Mouse (Mus musculus) MEL (cell line): ENCODE results near the gene Gipc1. TPM values are rescaled to one million over a fixed set of nuclear protein-coding genes. Genes with fewer than 3 reads are reported as not detected.

Experiments
- DNase-seq: peaks from one replicate; pipeline ENCODE4 v3.0.0; 2011; ENCODE audit warnings: low read depth, low spot score
- H3K27ac ChIP-seq: 2 replicates; pipeline ENCODE4 v1.5.1; 2012; ENCODE audit warnings: low read depth, mild to moderate bottlenecking, control low read depth, low read length, moderate library complexity; ENCODE audit not compliant: control insufficient read depth
- H3K27me3 ChIP-seq, 2 experiments: fragments of 150-350 bp in 1 of 2; sonication (generic) in 1 of 2; 2 replicates each; pipeline ENCODE4 v1.6.1; 2012; ENCODE audit warnings: low read length in 2 of 2, mild to moderate bottlenecking in 2 of 2, improper control_type of control experiment in 1 of 2, moderate library complexity in 1 of 2; ENCODE audit not compliant: insufficient read depth in 2 of 2, control insufficient read depth in 1 of 2
- H3K36me3 ChIP-seq, 2 experiments: 2 replicates each; pipeline ENCODE4 v1.6.1; 2012 to 2014; ENCODE audit warnings: low read length in 2 of 2, improper control_type of control experiment in 1 of 2, inconsistent platforms in 1 of 2, mild to moderate bottlenecking in 1 of 2; ENCODE audit not compliant: insufficient read depth in 2 of 2, control insufficient read depth in 1 of 2
- H3K4me1 ChIP-seq, 2 experiments: fragments of 150-350 bp in 1 of 2; sonication (generic) in 1 of 2; 2 replicates each; pipeline ENCODE4 v1.6.1; 2012; ENCODE audit warnings: low read length in 2 of 2, improper control_type of control experiment in 1 of 2, mild to moderate bottlenecking in 1 of 2; ENCODE audit not compliant: insufficient read depth in 2 of 2, control insufficient read depth in 1 of 2
- H3K4me3 ChIP-seq, 2 experiments: fragments of 150-350 bp in 1 of 2; sonication (generic) in 1 of 2; 2 replicates each; pipeline ENCODE4 v1.5.1; 2012; ENCODE audit warnings: low read depth in 2 of 2, low read length in 2 of 2, mild to moderate bottlenecking in 2 of 2, moderate library complexity in 2 of 2, control low read depth in 1 of 2, improper control_type of control experiment in 1 of 2; ENCODE audit not compliant: control insufficient read depth in 1 of 2, insufficient read depth in 1 of 2
- H3K79me2 ChIP-seq: 2 replicates; pipeline ENCODE4 v1.6.1; 2012; ENCODE audit warnings: mild to moderate bottlenecking, low read length, moderate library complexity; ENCODE audit not compliant: control insufficient read depth, poor library complexity, insufficient read depth
- H3K9ac ChIP-seq: 2 replicates; pipeline ENCODE4 v1.6.1; 2012; ENCODE audit warnings: low read depth, mild to moderate bottlenecking, control low read depth, low read length, moderate library complexity; ENCODE audit not compliant: control insufficient read depth, poor library complexity, severe bottlenecking
- H3K9me3 ChIP-seq: fragments of 150-350 bp; sonication (generic); replicated peaks from 2 replicates; pipeline ENCODE4 v1.6.1; 2012; ENCODE audit warnings: mild to moderate bottlenecking, low read length, improper control_type of control experiment, moderate library complexity; ENCODE audit not compliant: insufficient read depth
- BHLHE40 ChIP-seq: IDR thresholded peaks from 2 replicates; pipeline ENCODE4 v1.6.1; 2012; ENCODE audit warnings: low read depth, mild to moderate bottlenecking, inconsistent platforms, low read length, improper control_type of control experiment, borderline replicate concordance
- ETS1 ChIP-seq: IDR thresholded peaks from 2 replicates; pipeline ENCODE4 v1.6.1; 2012; ENCODE audit warnings: low read depth, mild to moderate bottlenecking, inconsistent platforms, low read length, improper control_type of control experiment, moderate library complexity
- KAT2A ChIP-seq: conservative IDR thresholded peaks from 2 replicates; pipeline ENCODE4 v1.6.1; 2012; ENCODE audit warnings: low read depth, low read length, improper control_type of control experiment, inconsistent platforms
- MAFK ChIP-seq: IDR thresholded peaks from 2 replicates; pipeline ENCODE4 v1.6.1; 2011; ENCODE audit warnings: low read depth, mild to moderate bottlenecking, low read length, improper control_type of control experiment, borderline replicate concordance
- MEF2A ChIP-seq: IDR thresholded peaks from 2 replicates; pipeline ENCODE4 v1.6.1; 2014; ENCODE audit warnings: low read depth, mild to moderate bottlenecking, inconsistent platforms, low read length, improper control_type of control experiment; ENCODE audit not compliant: poor library complexity, insufficient replicate concordance, severe bottlenecking; ENCODE audit errors: extremely low read depth
- NRF1 ChIP-seq: IDR thresholded peaks from 2 replicates; pipeline ENCODE4 v1.6.1; 2014; ENCODE audit warnings: low read depth, mild to moderate bottlenecking, inconsistent platforms, low read length, improper control_type of control experiment, moderate library complexity; ENCODE audit not compliant: poor library complexity, insufficient read depth, severe bottlenecking
- POLR2AphosphoS2 ChIP-seq: IDR thresholded peaks from 2 replicates; pipeline ENCODE4 v1.6.1; 2011; ENCODE audit warnings: low read length, improper control_type of control experiment
- POLR2AphosphoS5 ChIP-seq: IDR thresholded peaks from 2 replicates; pipeline ENCODE4 v1.6.1; 2012; ENCODE audit warnings: low read depth, borderline replicate concordance, mild to moderate bottlenecking, inconsistent platforms, low read length, moderate library complexity, mixed read lengths
- RCOR1 ChIP-seq: IDR thresholded peaks from 2 replicates; pipeline ENCODE4 v1.6.1; 2012; ENCODE audit warnings: low read depth, mild to moderate bottlenecking, inconsistent platforms, low read length, improper control_type of control experiment
- TAL1 ChIP-seq: IDR thresholded peaks from 2 replicates; pipeline ENCODE4 v1.6.1; 2012; ENCODE audit warnings: mild to moderate bottlenecking, inconsistent platforms, low read length, moderate library complexity, mixed read lengths
- TBP ChIP-seq: IDR thresholded peaks from 2 replicates; pipeline ENCODE4 v1.8.0; 2011; ENCODE audit warnings: low read depth, low read length, improper control_type of control experiment
- polyA plus RNA-seq, 2 experiments: library from polyadenylated mRNA; stranded (reverse) in 1 of 2; unstranded in 1 of 2; fragments of >175 nt in 1 of 2; fragments of >200 nt in 1 of 2; gene quantifications; 2 replicates each; pipeline versions ENCODE4 v1.2.1 to v1.2.4; 2012; ENCODE audit warnings: low replicate concordance in 2 of 2, low read depth in 1 of 2; ENCODE audit not compliant: insufficient read length in 2 of 2, insufficient read depth in 1 of 2, missing spikeins in 1 of 2
- total RNA-seq: library from RNA; depleted of rRNA; stranded (reverse); fragments of 300-350 nt; gene quantifications from 2 replicates; pipeline ENCODE4 v1.2.3, GENCODE M21; 2012

The Gipc1 gene
- total and polyA plus RNA-seq, 3 experiments: 38.6 to 70.7 TPM; not detected in 1

- no peak for DNase-seq
- peaks cover 5 to 19% of the 10 kb centered on the region in 2 experiments for H3K4me1 ChIP-seq
- no peaks in the 10 kb centered on the region; the same call in 1 of the 2 replicates for H3K79me2 ChIP-seq
- no peak overlapping the region for H3K27ac ChIP-seq
- no peaks in the 10 kb centered on the region for H3K27me3 ChIP-seq
- peaks cover 0 to 13% of the 10 kb centered on the region in 2 experiments; a peak in 2 of 4 replicates for H3K36me3 ChIP-seq
- no peak for TF ChIP-seq ETS1
- no peak for TF ChIP-seq MAFK
- TF ChIP-seq NRF1: no peak
- no peak for TF ChIP-seq BHLHE40
- TF ChIP-seq MEF2A: no peak
- TF ChIP-seq POLR2AphosphoS2: no peak
- no peak for TF ChIP-seq TAL1
- TF ChIP-seq TBP: no peak
- TF ChIP-seq RCOR1: no peak
- no peaks in the 10 kb centered on the region for H3K9me3 ChIP-seq
- no peak overlapping the region for H3K4me3 ChIP-seq
- no peak overlapping the region for H3K9ac ChIP-seq
These were observed 32.8 kb upstream of the Gipc1 start for GRCm38 (mm10) chr8:83619568-83620285.

DNA sequence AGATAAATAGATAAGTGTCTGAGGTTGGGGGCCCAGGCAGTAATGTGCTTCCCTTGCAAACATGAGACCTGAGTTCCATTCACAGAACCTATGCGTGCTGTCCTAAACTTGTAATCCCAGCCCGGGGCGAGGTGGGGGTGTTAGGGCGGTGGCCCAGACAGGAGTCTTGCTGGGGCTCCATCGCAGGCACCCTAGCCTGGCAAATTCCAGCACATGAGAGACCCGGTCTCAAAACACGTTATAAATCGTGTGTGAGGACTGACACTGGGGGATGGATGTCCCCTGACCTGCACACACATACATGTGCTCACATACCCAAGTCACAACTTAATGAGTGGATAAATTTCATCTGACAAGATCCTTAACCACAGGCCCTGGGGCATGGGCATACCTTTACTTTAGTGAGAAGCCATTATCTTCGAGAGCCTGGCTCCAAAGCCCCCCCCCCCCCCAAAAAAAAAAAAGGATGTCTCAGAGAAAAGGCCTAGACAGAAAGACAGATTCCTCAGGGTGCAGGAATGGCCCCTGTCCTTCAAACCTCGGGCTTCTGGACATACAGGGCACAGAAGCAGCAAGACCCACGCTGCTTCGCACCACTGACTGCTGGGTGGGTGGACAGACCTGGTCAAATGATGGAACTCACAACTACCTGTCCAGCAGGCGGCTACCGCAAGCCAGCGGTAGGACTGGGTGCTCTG lies 30.6 kb upstream of the Gipc1 start:
- H3K36me3 ChIP-seq: peaks cover 0 to 13% of the 10 kb centered on the region in 2 experiments; a peak in 2 of 4 replicates
- H3K4me3 ChIP-seq: peak overlapping the region; percentile 53 to 76
- H3K79me2 ChIP-seq: no peaks in the 10 kb centered on the region; the same call in 1 of the 2 replicates
- H3K9me3 ChIP-seq: no peaks in the 10 kb centered on the region
- DNase-seq: no peak
- H3K27ac ChIP-seq: peak overlapping the region; percentile 80
- no peak for TF ChIP-seq KAT2A
- no peak for TF ChIP-seq POLR2AphosphoS5
- peak overlapping the region; percentile 56 for H3K9ac ChIP-seq
- H3K27me3 ChIP-seq: no peaks in the 10 kb centered on the region
- H3K4me1 ChIP-seq: peaks cover 5 to 23% of the 10 kb centered on the region in 2 experiments
